Mouse (Mus musculus): ENCODE results near the gene Adam30. TPM values are rescaled to one million over a fixed set of nuclear protein-coding genes. Genes with fewer than 3 reads are reported as not detected.

Adam30 gene
- polyA plus RNA-seq, 1 experiment from 2014 or later = not detected

DNA sequence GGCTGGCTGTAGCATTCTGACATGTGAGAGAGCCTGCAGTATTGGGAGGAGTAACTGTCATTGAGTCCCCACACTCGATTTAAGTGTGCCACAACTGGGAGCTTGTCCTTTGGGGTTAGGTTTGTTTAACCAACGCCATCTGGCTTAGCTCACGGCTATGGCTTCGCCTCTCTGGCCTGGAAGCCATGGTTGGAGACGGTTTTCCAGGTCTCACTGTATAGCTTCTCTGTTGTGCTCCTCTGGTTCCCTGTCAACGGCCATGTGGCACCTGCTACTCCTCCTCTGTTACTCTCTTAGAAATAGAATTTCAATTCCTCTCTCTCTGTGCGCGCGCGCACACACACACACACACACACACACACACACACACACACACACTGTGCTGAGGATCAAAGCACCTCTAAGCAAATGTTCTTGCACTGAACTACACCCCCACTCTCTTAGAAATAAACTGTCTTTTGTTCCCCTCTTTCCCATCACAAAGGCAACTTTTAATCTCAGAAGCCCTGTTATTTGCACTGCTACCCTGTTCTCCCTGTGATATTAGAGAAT, 24.8 kb downstream of the Adam30 start:
- no peaks in the 10 kb centered on the region; the same call in 1 of the 2 replicates for H3K4me1 ChIP-seq (replicated peaks)
- WGBS (ENCODE audit: insufficient replicate concordance) = 71% methylated on average over 10 of the region's 10 CpGs
- no peak overlapping the region for H3K4me3 ChIP-seq (replicated peaks)
- H3K4me2 ChIP-seq = no peak overlapping the region
- H3K9me3 ChIP-seq (replicated peaks) = no peaks in the 10 kb centered on the region
- H3K27me3 ChIP-seq = no peaks in the 10 kb centered on the region
- ATAC-seq (ENCODE audit: insufficient read depth) = no peak
- no peak overlapping the region for H3K27ac ChIP-seq (replicated peaks)
- H3K36me3 ChIP-seq (replicated peaks) = no peaks in the 10 kb centered on the region
- no peak overlapping the region for H3K9ac ChIP-seq

DNA sequence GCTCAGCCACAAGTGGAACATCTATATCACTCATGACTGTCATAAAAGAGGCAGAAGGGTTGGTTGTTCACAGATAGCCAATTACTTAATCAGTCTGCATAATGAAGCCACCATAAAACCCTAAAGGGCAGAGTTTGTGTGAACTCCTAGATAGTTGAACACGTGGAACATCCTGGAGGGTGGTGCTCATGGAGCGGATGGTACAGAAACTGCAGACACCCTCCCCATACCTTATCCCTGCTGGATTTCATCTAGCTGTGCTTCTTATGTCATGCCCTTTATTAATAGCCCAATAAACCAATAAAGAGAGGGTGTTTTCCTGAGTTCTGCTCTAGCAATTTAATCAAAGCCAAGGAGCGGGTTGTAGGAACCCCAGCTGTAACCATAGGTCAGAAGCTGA, 27.3 kb downstream of the Adam30 start:
- no peak overlapping the region for H3K4me2 ChIP-seq
- no peaks in the 10 kb centered on the region for H3K27me3 ChIP-seq
- H3K9me3 ChIP-seq (replicated peaks) = no peaks in the 10 kb centered on the region
- H3K36me3 ChIP-seq (replicated peaks) = no peaks in the 10 kb centered on the region
- no peak overlapping the region for H3K27ac ChIP-seq (replicated peaks)
- ATAC-seq (ENCODE audit: insufficient read depth) = no peak
- H3K9ac ChIP-seq = no peak overlapping the region
- no peak overlapping the region for H3K4me3 ChIP-seq (replicated peaks)
- no peaks in the 10 kb centered on the region; the same call in 1 of the 2 replicates for H3K4me1 ChIP-seq (replicated peaks)
- 68% methylated on average over 3 of the region's 3 CpGs for WGBS (ENCODE audit: insufficient replicate concordance)

DNA sequence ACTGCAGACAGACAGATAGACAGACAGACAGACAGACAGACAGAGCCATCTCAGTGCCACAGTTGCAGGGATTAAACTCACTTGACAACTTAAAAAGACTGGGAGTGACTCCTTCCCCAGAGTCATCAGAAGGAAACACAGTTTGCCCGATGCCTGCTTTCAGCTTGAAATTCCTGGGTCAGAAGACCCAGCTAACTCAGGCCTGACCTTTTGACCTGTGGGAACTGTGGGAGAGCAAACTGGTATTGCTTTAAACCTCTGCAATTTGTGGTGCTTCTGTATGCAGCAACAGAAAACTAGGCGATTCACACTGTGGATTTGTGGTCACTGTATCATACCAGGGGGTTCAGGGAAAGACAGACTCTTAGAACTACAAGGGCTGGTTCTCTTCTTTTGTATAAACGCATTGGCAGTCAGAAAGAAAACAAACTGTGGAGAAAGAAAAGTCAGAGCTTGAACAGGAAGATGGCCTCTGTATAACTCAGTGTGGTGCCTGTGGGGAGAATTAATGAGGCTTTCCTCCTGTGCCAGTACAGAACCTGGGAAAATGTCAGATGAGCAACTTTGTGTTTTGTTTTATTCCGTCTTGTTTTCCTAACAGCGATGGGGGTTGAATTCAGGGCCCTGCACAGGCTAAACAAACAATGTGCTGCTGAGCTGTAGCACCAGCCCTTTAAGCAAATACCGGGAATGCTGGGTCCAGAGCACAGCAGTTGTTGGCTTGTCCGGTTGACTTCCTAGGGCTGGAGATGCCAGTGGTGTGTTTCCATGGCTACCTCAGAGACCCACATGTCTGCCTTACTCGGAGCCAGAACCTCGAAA, 37.5 kb downstream of the Adam30 start:
- H3K36me3 ChIP-seq (replicated peaks) = no peaks in the 10 kb centered on the region
- no peaks in the 10 kb centered on the region for H3K9me3 ChIP-seq (replicated peaks)
- H3K4me2 ChIP-seq = no peak overlapping the region
- no peak overlapping the region for H3K9ac ChIP-seq
- ATAC-seq (ENCODE audit: insufficient read depth) = peak; percentile 69
- H3K4me3 ChIP-seq (replicated peaks) = no peak overlapping the region
- 0 out of 2 replicates have a peak overlapping the region, but pooled peaks have one; percentile 7 for H3K27ac ChIP-seq (replicated peaks)
- peaks cover 4% of the 10 kb centered on the region for H3K4me1 ChIP-seq (replicated peaks)
- 40% methylated on average over 9 of the region's 9 CpGs for WGBS (ENCODE audit: insufficient replicate concordance)
- H3K27me3 ChIP-seq = no peaks in the 10 kb centered on the region

DNA sequence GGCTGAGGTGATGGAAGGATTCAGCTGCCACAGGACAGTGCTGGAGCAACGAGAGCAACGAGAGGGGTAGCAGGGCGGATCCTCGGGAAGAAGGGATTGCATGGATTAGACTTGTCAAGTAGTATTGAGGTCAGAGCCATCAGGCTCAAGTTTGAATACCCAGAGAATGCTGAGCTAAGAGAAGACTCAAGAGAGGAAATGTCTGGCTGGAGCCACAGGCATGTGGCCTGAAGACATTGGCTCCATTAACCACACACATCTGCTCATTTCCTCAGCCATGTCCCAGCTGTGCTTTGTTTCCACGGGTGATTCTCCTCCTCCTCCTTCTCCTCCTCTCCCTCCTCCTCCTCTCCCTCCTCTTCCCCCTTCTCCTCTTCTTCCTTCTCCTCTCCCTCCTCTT, 39.3 kb downstream of the Adam30 start:
- 42% methylated on average over 5 of the region's 5 CpGs for WGBS (ENCODE audit: insufficient replicate concordance)

DNA sequence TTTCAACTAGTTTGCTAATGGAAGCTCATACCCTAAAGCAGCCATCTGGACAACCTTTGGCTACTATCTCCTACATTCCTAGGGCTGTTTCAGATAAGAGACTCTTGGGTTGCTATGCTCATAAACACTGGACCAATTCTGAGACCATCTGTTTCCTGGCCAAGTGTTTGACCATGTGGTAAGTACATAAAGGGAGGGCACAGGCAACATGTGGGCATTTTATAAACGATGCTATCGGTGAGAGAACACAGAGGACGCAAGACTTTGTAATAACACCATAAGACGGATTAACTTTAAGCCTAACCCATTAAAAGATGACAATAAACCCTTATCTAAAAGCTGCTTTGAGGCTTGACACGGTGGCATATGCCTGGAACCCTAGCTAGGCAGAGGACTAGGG, 42.9 kb downstream of the Adam30 start:
- H3K9ac ChIP-seq = no peak overlapping the region
- no peaks in the 10 kb centered on the region for H3K27me3 ChIP-seq
- no peak overlapping the region for H3K4me3 ChIP-seq (replicated peaks)
- no peak overlapping the region for H3K27ac ChIP-seq (replicated peaks)
- no peaks in the 10 kb centered on the region for H3K36me3 ChIP-seq (replicated peaks)
- peaks cover 4% of the 10 kb centered on the region for H3K4me1 ChIP-seq (replicated peaks)
- no peaks in the 10 kb centered on the region for H3K9me3 ChIP-seq (replicated peaks)
- WGBS (ENCODE audit: insufficient replicate concordance) = 35% methylated on average over 5 of the region's 5 CpGs
- H3K4me2 ChIP-seq = no peak overlapping the region
- no peak for ATAC-seq (ENCODE audit: insufficient read depth)

More for the DNA sequence above, 39.3 kb downstream of the Adam30 start:
- Histone ChIP-seq H3K9me3 (replicated peaks) (no peaks in the 10 kb centered on the region), H3K4me2 (no peak overlapping the region), H3K27me3 (no peaks in the 10 kb centered on the region), H3K4me3 (replicated peaks) (no peak overlapping the region), H3K27ac (replicated peaks) (no peak overlapping the region), H3K4me1 (replicated peaks) (peaks cover 4% of the 10 kb centered on the region), H3K36me3 (replicated peaks) (no peaks in the 10 kb centered on the region), H3K9ac (no peak overlapping the region)
- ATAC-seq (ENCODE audit: insufficient read depth) = no peak

DNA sequence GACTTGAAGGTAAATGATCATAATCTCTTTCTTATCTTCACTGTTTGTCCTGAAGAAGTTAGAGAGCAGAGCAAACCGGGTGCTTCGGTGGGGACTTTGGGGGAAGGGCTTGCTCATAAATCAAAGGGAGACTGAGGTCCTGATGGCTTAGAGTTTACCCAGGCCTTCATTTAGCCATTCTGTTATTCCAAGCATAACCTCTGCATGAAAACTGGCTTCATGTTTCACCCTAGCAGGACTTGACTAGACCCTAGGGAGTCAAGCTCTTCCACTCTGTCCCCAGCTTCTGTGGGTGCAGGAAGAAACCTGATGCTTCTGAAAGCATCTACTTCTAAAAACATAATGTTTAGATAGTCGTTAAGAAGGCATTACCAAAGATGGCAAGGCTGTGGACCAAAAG, 46.5 kb downstream of the Adam30 start:
- Histone ChIP-seq H3K4me3 (replicated peaks) (no peak overlapping the region), H3K36me3 (replicated peaks) (no peaks in the 10 kb centered on the region), H3K9me3 (replicated peaks) (no peaks in the 10 kb centered on the region), H3K27me3 (no peaks in the 10 kb centered on the region), H3K4me1 (replicated peaks) (no peaks in the 10 kb centered on the region; the same call in 1 of the 2 replicates), H3K4me2 (no peak overlapping the region), H3K27ac (replicated peaks) (no peak overlapping the region), H3K9ac (no peak overlapping the region)
- ATAC-seq (ENCODE audit: insufficient read depth) = no peak
- 29% methylated on average over 3 of the region's 3 CpGs for WGBS (ENCODE audit: insufficient replicate concordance)

DNA sequence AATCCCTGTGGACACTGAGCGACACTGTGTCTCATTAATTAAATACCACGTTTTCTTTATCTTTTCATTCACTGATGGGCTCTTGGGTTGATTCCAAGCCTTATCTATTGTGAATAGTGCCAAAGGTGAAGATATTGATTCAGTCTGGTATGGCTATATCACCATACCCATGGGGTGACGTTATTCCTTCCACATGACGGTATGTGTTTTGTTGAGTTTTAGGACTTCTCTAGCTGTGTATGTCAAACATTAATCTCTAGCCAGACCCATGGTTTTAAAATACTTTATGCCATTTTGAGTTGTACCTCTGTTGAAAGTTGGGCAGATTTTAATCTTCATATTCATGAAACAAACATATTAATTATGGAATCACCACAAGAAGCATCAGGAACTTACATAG, 48.7 kb downstream of the Adam30 start:
- Histone ChIP-seq H3K9ac (no peak overlapping the region), H3K36me3 (replicated peaks) (no peaks in the 10 kb centered on the region), H3K27ac (replicated peaks) (no peak overlapping the region), H3K4me2 (no peak overlapping the region), H3K4me3 (replicated peaks) (no peak overlapping the region), H3K4me1 (replicated peaks) (no peaks in the 10 kb centered on the region), H3K9me3 (replicated peaks) (no peaks in the 10 kb centered on the region), H3K27me3 (no peaks in the 10 kb centered on the region)
- 60% methylated on average over 4 of the region's 4 CpGs for WGBS (ENCODE audit: insufficient replicate concordance)
- ATAC-seq (ENCODE audit: insufficient read depth) = no peak

DNA sequence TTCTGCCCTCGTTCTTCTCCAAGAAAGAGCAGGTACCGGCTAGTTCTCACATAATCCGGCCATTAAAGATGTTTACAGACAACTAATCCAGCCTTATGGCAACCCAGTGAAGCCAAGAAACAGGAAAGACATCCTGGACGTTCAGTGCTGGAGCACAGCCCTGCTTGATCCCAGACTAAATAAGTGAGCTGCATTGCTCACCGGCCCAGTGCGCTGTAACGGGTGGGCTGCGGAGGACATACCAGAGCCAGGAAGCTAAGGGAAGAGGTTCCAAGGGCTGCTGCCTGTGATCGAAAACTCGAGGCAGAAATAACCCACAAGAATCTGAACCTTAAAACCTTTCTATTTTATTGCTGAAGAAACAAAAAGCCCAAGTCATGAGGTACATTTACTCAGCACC, 50.4 kb downstream of the Adam30 start:
- no peak overlapping the region for H3K4me2 ChIP-seq
- H3K9ac ChIP-seq = no peak overlapping the region
- no peaks in the 10 kb centered on the region for H3K27me3 ChIP-seq
- no peak overlapping the region for H3K27ac ChIP-seq (replicated peaks)
- no peaks in the 10 kb centered on the region for H3K9me3 ChIP-seq (replicated peaks)
- no peaks in the 10 kb centered on the region for H3K36me3 ChIP-seq (replicated peaks)
- 60% methylated on average over 10 of the region's 10 CpGs for whole genome bisulfite sequencing (ENCODE audit: insufficient replicate concordance)
- H3K4me1 ChIP-seq (replicated peaks) = no peaks in the 10 kb centered on the region
- no peak overlapping the region for H3K4me3 ChIP-seq (replicated peaks)
- ATAC-seq (ENCODE audit: insufficient read depth) = no peak

DNA sequence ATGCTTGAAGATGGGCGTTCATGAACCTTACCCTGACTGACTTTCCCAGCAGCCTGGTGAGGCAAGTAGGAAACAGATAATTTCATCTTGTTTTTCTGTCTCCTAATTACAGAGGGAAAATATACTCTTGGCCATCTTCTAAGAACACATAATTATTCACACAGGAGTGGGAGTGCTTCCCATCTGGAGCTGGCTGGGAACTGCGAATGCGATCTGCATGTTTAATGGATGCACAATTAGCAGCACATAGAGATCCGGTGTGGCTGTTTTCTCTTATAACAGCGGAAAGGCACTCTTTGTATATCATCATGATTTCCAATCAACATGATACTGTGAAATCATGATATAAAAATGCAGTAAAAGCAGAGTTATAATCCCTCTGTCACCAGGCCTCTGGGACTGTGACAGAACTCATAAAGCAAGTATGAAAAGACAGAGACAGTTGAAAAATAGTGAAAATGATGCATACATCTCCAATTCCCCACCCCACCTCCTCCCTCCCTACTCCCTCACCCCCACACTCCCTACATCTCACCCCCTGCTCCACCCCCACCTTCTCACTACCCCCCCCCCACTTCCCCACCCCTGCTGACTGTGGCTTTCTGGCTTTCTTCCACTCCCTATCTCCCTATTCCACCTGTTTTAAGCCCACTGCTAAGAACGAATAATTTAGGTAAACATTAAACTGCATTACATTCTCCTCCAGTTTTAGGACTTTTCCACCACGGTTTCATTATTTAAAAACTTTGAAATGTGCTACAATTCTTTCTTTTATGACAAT, 51.1 kb downstream of the Adam30 start:
- ATAC-seq (ENCODE audit: insufficient read depth) = no peak
- no peak overlapping the region for H3K9ac ChIP-seq
- H3K36me3 ChIP-seq (replicated peaks) = no peaks in the 10 kb centered on the region
- H3K27me3 ChIP-seq = no peaks in the 10 kb centered on the region
- H3K4me3 ChIP-seq (replicated peaks) = no peak overlapping the region
- no peaks in the 10 kb centered on the region for H3K9me3 ChIP-seq (replicated peaks)
- H3K4me1 ChIP-seq (replicated peaks) = no peaks in the 10 kb centered on the region
- H3K27ac ChIP-seq (replicated peaks) = no peak overlapping the region
- no peak overlapping the region for H3K4me2 ChIP-seq
- WGBS (ENCODE audit: insufficient replicate concordance) = 63% methylated on average over 7 of the region's 7 CpGs

Measured in liver, embryonic 15.5 days (tissue).